Mouse (Mus musculus) forebrain, embryonic 11.5 days (tissue): ENCODE measurements around the gene Trib3. TPM values are rescaled to one million over a fixed set of nuclear protein-coding genes. Genes with fewer than 3 reads are reported as not detected.
"Not testable (repeated sequence)": the region's sequence is repeated elsewhere in the genome, so short reads cannot be mapped to it uniquely, and the experiment has no call there.

Experiments
- ATAC-seq: fragments of 200-750 bp; cut with Nextera tagmentation; replicated peaks from 2 replicates; pipeline ENCODE4 v1.8.0; 2017; ENCODE audit warnings: moderate TSS enrichment; ENCODE audit not compliant: low FRiP score
- DNase-seq: peaks from one replicate; pipeline ENCODE4 v3.0.0-alpha.2; 2017; ENCODE audit warnings: low spot score
- H3K27ac ChIP-seq: fragments of 300-500 bp; sonication (generic); 2 replicates; pipeline ENCODE4 v1.5.1; 2014; ENCODE audit warnings: low read depth, low read length
- H3K27me3 ChIP-seq: fragments of 300-500 bp; sonication (generic); 2 replicates; pipeline ENCODE4 v1.6.1; 2014; ENCODE audit warnings: mild to moderate bottlenecking, low read length, mixed read lengths; ENCODE audit not compliant: control insufficient read depth, insufficient read depth
- H3K36me3 ChIP-seq: fragments of 300-500 bp; sonication (generic); 2 replicates; pipeline ENCODE4 v1.6.1; 2014; ENCODE audit warnings: mild to moderate bottlenecking, low read length, moderate library complexity, mixed read lengths; ENCODE audit not compliant: control insufficient read depth, insufficient read depth
- H3K4me1 ChIP-seq: fragments of 300-500 bp; sonication (generic); replicated peaks from 2 replicates; pipeline ENCODE4 v1.6.1; 2014; ENCODE audit warnings: low read length, mixed read lengths; ENCODE audit not compliant: control insufficient read depth, insufficient read depth
- H3K4me2 ChIP-seq: fragments of 300-500 bp; sonication (generic); 2 replicates; pipeline ENCODE4 v1.6.1; 2014; ENCODE audit warnings: low read depth, mild to moderate bottlenecking, low read length, moderate library complexity, mixed read lengths; ENCODE audit not compliant: severe bottlenecking
- H3K4me3 ChIP-seq: fragments of 300-500 bp; sonication (generic); 2 replicates; pipeline ENCODE4 v1.5.1; 2014; ENCODE audit warnings: low read depth, low read length
- H3K9ac ChIP-seq: fragments of 300-500 bp; sonication (generic); 2 replicates; pipeline ENCODE4 v1.6.1; 2014; ENCODE audit warnings: low read length
- H3K9me3 ChIP-seq: fragments of 300-500 bp; sonication (generic); 2 replicates; pipeline ENCODE4 v1.6.1; 2016; ENCODE audit warnings: low read length, mixed read lengths; ENCODE audit not compliant: control insufficient read depth
- WGBS: fragments of 180-500 bp; shearing (Covaris S2); extraction: QIAGEN DNeasy Blood & Tissue Kit; methylation state at CpG from one replicate; pipeline ENCODE4 v1.1.7; 2014; 5-methylcytosine and 5-hydroxymethylcytosine counted together
- polyA plus RNA-seq: library from polyadenylated mRNA; unstranded; fragments of >200 nt; fragmentation: Nextera tagmentation; extraction: Ambion mirVana; gene quantifications from 2 replicates; pipeline ENCODE4 v1.2.1, GENCODE M21; 2014

Trib3 gene
- polyA plus RNA-seq, 1 experiment from 2014 or later = 2.1 TPM

- 74% methylated on average over 5 of the region's 5 CpGs for WGBS
- H3K36me3 ChIP-seq, ATAC-seq, H3K9me3 ChIP-seq, H3K4me3 ChIP-seq, H3K27ac ChIP-seq, H3K4me2 ChIP-seq, DNase-seq, H3K4me1 ChIP-seq, H3K27me3 ChIP-seq, H3K9ac ChIP-seq: not testable (repeated sequence)
Observed at GRCm38 (mm10) chr2:152358977-152359376, 15.1 kb upstream of the Trib3 start.

DNA sequence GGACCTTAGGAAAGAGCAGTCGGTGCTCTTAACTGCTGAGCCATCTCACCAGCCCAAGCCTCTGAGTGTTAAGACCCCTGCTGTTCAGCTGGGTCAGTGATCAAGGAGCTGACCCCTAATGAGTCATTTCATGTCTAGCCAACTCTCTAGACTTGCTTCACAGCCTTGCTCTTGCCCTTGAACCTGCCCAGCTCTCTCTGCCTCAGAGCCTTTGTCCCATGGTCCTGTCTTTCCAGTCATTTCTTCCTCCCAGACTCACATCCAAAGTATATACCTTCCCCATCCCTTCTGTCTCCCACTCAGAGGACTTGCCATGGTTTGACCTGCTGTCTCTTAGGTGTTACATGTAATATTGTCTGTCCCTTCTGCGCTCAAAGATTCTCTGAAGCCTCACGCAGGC lies 13.4 kb upstream of the Trib3 start:
- DNase-seq (no peak), ATAC-seq (no peak)
- Histone ChIP-seq H3K4me1 (no peaks in the 10 kb centered on the region), H3K9ac (no peak overlapping the region), H3K27me3 (no peaks in the 10 kb centered on the region), H3K9me3 (no peaks in the 10 kb centered on the region), H3K36me3 (no peaks in the 10 kb centered on the region), H3K4me2 (no peak overlapping the region), H3K27ac (no peak overlapping the region), H3K4me3 (no peak overlapping the region)
- 88% methylated on average over 3 of the region's 3 CpGs for WGBS

DNA sequence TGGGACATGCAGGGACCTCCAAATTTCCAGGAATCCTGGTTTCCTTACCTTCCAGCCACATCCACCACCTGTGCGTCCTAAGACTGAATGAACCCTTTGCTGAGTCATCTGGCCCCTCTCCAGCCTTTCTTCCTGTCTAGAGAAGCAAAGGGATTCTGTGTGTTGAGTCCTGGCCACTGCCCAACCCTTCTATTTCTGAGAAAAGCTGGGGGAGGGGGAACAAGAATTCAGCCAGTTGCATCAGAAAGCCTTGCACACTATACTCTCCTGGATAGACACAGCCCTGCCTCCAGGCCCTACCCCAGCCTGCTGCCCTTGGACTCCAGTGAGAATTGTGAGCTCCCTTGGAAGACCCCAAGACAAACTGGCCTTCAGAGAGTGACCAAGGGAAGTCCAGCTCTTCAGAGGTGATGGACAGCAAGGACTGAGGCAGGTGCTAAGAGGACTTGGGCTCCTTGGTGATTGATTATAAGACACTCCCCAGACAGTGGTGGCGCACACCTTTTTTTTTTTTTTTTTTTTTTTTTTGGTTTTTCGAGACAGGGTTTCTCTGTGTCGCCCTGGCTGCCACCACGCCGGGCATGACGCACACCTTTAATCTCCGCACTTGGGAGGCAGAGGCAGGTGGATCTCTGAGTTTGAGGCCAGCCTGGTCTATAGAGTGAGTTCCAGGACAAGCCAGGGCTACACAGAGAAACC lies 6.2 kb upstream of the Trib3 start:
- Histone ChIP-seq H3K27me3 (no peaks in the 10 kb centered on the region), H3K9ac (no peak overlapping the region), H3K36me3 (no peaks in the 10 kb centered on the region), H3K9me3 (no peaks in the 10 kb centered on the region), H3K4me2 (no peak overlapping the region), H3K4me1 (no peaks in the 10 kb centered on the region), H3K27ac (no peak overlapping the region), H3K4me3 (no peak overlapping the region)
- ATAC-seq = no peak
- 94% methylated on average over 8 of the region's 8 CpGs for WGBS
- no peak for DNase-seq

GRCm38 (mm10) chr2:152349205-152349604 lies 5.4 kb upstream of the Trib3 start:
- no peaks in the 10 kb centered on the region; the same call in 1 of the 2 replicates for H3K27me3 ChIP-seq

DNA sequence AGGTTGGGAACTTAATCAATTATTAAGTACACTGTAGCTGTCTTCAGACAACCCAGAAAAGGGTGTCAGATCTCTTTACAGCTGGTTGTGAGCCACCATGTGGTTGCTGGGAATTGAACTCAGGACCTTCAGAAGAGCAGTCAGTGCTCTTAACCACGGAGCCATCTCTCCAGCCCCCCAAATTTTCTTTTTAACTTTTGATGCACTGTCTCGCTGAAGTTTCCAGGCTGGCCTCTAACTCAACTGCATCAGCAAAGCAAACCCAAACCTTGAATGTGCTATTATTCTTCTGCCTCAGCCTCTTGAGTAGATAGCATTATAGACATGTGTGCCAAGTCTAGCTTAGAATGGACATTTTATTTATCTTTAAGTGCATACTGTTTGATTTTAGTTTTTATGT lies 3.9 kb upstream of the Trib3 start:
- no peak for ATAC-seq
- no peaks in the 10 kb centered on the region; the same call in none of the 2 replicates for H3K27me3 ChIP-seq
- no peaks in the 10 kb centered on the region for H3K9me3 ChIP-seq
- no peak overlapping the region for H3K9ac ChIP-seq
- DNase-seq = no peak
- no peak overlapping the region for H3K4me3 ChIP-seq
- H3K4me2 ChIP-seq = no peak overlapping the region
- H3K36me3 ChIP-seq = no peaks in the 10 kb centered on the region
- H3K27ac ChIP-seq = no peak overlapping the region
- H3K4me1 ChIP-seq = 0 out of 2 replicates have a peak, but pooled peaks cover 6% of the 10 kb centered on the region
- WGBS = 77% methylated on average over 2 of the region's 2 CpGs

More at GRCm38 (mm10) chr2:152349205-152349604, 5.4 kb upstream of the Trib3 start:
- Histone ChIP-seq H3K27ac (no peak overlapping the region), H3K4me1 (0 out of 2 replicates have a peak, but pooled peaks cover 3% of the 10 kb centered on the region), H3K4me2 (no peak overlapping the region), H3K36me3 (no peaks in the 10 kb centered on the region), H3K9ac (no peak overlapping the region), H3K4me3 (no peak overlapping the region), H3K9me3 (no peaks in the 10 kb centered on the region)
- ATAC-seq = no peak
- DNase-seq = no peak
- WGBS = 87% methylated on average over 6 of the region's 6 CpGs

GRCm38 (mm10) chr2:152346776-152347465 lies 3.1 kb upstream of the Trib3 start:
- no peak overlapping the region for H3K9ac ChIP-seq
- H3K9me3 ChIP-seq = no peaks in the 10 kb centered on the region
- H3K4me1 ChIP-seq = 0 out of 2 replicates have a peak, but pooled peaks cover 6% of the 10 kb centered on the region
- ATAC-seq = no peak
- no peak for DNase-seq
- no peaks in the 10 kb centered on the region; the same call in none of the 2 replicates for H3K27me3 ChIP-seq
- no peak overlapping the region for H3K4me2 ChIP-seq
- H3K4me3 ChIP-seq = no peak overlapping the region
- no peaks in the 10 kb centered on the region for H3K36me3 ChIP-seq
- WGBS = 47% methylated on average over 9 of the region's 9 CpGs
- H3K27ac ChIP-seq = no peak overlapping the region

DNA sequence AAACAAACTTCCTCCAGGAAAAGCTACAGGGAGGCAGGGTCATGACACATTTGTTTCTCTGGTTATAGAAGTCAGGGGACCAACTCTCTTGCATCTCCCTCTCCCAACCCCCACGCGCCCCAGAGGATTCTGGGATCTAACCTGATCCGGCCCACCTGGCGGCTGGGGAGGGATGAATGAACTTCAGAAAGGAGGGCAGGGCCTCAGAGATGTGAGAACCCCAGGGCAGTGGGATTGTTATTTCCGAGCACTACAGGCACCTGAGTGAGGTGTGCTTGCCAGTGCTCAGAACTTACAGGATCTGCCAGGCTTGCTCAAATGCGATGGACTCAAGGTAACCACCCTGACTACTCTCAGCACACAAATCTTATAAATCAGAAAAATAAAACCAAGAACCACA lies 1.6 kb upstream of the Trib3 start:
- H3K36me3 ChIP-seq = no peaks in the 10 kb centered on the region
- no peak overlapping the region for H3K27ac ChIP-seq
- no peaks in the 10 kb centered on the region; the same call in none of the 2 replicates for H3K27me3 ChIP-seq
- no peaks in the 10 kb centered on the region for H3K9me3 ChIP-seq
- 0 out of 2 replicates have a peak, but pooled peaks cover 6% of the 10 kb centered on the region for H3K4me1 ChIP-seq
- ATAC-seq (no peak), DNase-seq (no peak)
- WGBS = 54% methylated on average over 6 of the region's 6 CpGs
- no peak overlapping the region for H3K4me3 ChIP-seq
- no peak overlapping the region for H3K4me2 ChIP-seq
- H3K9ac ChIP-seq = no peak overlapping the region

GRCm38 (mm10) chr2:152344909-152345308 lies 1.1 kb upstream of the Trib3 start:
- DNase-seq = no peak
- Histone ChIP-seq H3K27me3 (no peaks in the 10 kb centered on the region; the same call in none of the 2 replicates), H3K4me2 (no peak overlapping the region), H3K4me3 (no peak overlapping the region), H3K27ac (no peak overlapping the region), H3K36me3 (no peaks in the 10 kb centered on the region), H3K4me1 (0 out of 2 replicates have a peak, but pooled peaks cover 6% of the 10 kb centered on the region), H3K9ac (no peak overlapping the region), H3K9me3 (no peaks in the 10 kb centered on the region)
- WGBS = 67% methylated on average over 5 of the region's 5 CpGs
- no peak for ATAC-seq
